Mouse (Mus musculus) heart, embryonic 12.5 days (tissue): ENCODE results near the gene Irf2. TPM values are rescaled to one million over a fixed set of nuclear protein-coding genes. Genes with fewer than 3 reads are reported as not detected.

Experiments used
- ATAC-seq: fragments of 200-750 bp; cut with Nextera tagmentation; 2 replicates; pipeline ENCODE4 v1.8.0; 2017; ENCODE audit warnings: moderate TSS enrichment, moderate library complexity; ENCODE audit not compliant: insufficient number of reproducible peaks, low FRiP score
- H3K27ac ChIP-seq: fragments of 300-500 bp; sonication (generic); 2 replicates; pipeline ENCODE4 v1.5.1; 2016; ENCODE audit warnings: mild to moderate bottlenecking, moderate library complexity; ENCODE audit not compliant: poor library complexity, severe bottlenecking
- H3K27me3 ChIP-seq: fragments of 300-500 bp; sonication (generic); replicated peaks from 2 replicates; pipeline ENCODE4 v1.6.1; 2016; ENCODE audit warnings: mild to moderate bottlenecking, moderate library complexity
- H3K36me3 ChIP-seq: fragments of 300-500 bp; sonication (generic); 2 replicates; pipeline ENCODE4 v1.6.1; 2016; ENCODE audit warnings: mild to moderate bottlenecking, moderate library complexity
- H3K4me1 ChIP-seq: fragments of 300-500 bp; sonication (generic); replicated peaks from 2 replicates; pipeline ENCODE4 v1.6.1; 2016; ENCODE audit warnings: mild to moderate bottlenecking
- H3K4me2 ChIP-seq: fragments of 300-500 bp; sonication (generic); 2 replicates; pipeline ENCODE4 v1.6.1; 2016; ENCODE audit warnings: mild to moderate bottlenecking, moderate library complexity
- H3K4me3 ChIP-seq: fragments of 300-500 bp; sonication (generic); 2 replicates; pipeline ENCODE4 v1.5.1; 2016; ENCODE audit warnings: mild to moderate bottlenecking
- H3K9ac ChIP-seq: fragments of 300-500 bp; sonication (generic); 2 replicates; pipeline ENCODE4 v1.6.1; 2016; ENCODE audit warnings: mild to moderate bottlenecking, moderate library complexity
- H3K9me3 ChIP-seq: fragments of 300-500 bp; sonication (generic); replicated peaks from 2 replicates; pipeline ENCODE4 v1.6.1; 2016; ENCODE audit warnings: mild to moderate bottlenecking, moderate library complexity
- WGBS: fragments of 180-500 bp; shearing (Covaris S2); methylation state at CpG from one replicate; pipeline ENCODE4 v1.1.7; 2016; 5-methylcytosine and 5-hydroxymethylcytosine counted together
- polyA plus RNA-seq: library from polyadenylated mRNA; unstranded; fragments of >200 nt; fragmentation: Nextera tagmentation; extraction: Ambion mirVana; gene quantifications from 2 replicates; pipeline ENCODE4 v1.2.1, GENCODE M21; 2016

Irf2 gene
- polyA plus RNA-seq, 1 experiment from 2014 or later, result 12.5 TPM

DNA sequence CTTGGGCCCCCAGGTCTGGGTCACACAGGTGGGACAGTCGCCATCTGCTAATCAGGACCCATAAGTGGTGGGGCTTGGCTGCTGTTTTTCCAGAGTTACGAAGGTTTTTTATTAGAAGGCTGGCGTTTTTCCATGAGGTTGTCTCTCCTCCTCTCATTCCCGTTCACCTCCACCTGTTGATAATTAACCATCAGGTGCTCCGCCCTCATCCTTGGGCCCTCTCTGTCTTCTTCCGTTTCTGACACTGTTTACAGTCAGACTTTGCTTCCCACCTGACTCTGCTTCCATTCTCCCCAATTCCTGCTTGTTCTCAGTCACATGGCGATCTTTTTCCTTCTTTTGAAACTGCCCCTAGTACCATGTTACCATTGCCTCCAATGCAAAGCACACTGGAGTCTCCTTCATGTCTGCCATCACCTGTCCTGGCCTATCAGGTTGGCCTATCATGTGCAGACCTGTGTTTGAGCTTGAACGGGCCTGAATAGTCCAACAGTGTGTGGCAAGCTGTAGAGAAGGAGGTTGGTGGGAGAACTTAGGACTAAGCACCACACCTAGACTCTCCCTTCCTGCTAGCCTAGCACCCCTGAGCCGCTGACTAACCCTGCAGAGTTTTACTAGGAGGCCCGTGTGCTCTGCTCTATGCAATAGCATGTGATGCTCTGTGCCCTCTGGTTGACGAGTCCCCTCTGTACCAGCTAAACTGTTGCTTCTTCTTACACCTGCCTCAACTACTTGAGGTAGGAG lies 90.8 kb downstream of the Irf2 start:
- 85% methylated on average over 11 of the region's 11 CpGs for WGBS
- Histone ChIP-seq H3K4me1 (peaks cover 9% of the 10 kb centered on the region; the same call in 1 of the 2 replicates), H3K36me3 (peaks cover 5% of the 10 kb centered on the region; the same call in 1 of the 2 replicates), H3K4me3 (no peak overlapping the region), H3K9me3 (no peaks in the 10 kb centered on the region), H3K4me2 (no peak overlapping the region), H3K9ac (no peak overlapping the region), H3K27me3 (no peaks in the 10 kb centered on the region), H3K27ac (no peak overlapping the region)
- no peak for ATAC-seq

DNA sequence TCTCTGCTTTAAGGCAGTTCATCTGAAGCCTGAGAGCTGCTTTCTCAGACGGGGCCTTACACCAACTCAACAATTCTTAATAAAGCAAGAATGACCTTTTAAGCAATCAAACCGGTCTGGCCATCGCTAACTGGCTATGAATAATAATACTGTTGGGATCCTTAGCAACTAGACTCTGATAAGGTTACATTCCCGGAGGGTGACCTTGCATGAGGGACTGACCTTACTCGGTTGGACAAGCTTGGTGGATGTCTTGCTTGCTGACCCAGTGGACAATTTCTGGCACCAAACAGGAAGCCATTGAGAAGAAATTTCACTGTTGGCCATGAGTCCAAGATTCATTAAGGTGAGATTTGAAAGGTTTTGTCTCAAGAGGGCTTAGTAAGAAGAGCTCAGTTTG lies 92.4 kb downstream of the Irf2 start:
- ATAC-seq, result no peak
- WGBS, result 69% methylated on average over 5 of the region's 5 CpGs
- no peaks in the 10 kb centered on the region for H3K27me3 ChIP-seq
- H3K4me3 ChIP-seq, result no peak overlapping the region
- H3K9ac ChIP-seq, result no peak overlapping the region
- H3K27ac ChIP-seq, result no peak overlapping the region
- peaks cover 10% of the 10 kb centered on the region for H3K36me3 ChIP-seq
- H3K4me1 ChIP-seq, result peaks cover 9% of the 10 kb centered on the region; the same call in 1 of the 2 replicates
- no peaks in the 10 kb centered on the region for H3K9me3 ChIP-seq
- H3K4me2 ChIP-seq, result no peak overlapping the region

DNA sequence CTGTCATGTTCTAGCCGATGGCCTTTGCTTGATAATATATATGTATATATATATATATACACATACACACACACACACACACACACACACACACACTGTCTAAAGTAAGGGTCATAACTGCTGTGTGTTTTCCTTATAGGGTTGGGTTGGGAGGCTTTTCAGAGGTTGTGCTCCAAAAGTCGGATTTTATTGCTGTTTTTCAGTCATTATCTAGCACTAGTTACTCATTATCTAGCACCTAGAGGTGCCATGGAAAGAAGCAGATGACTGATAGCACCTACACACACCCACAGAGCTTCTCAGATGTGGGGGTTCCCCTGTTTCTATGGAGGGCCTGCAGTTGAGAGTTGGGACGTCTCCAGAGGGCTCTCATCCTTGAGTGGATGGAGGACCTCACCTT lies 92.9 kb downstream of the Irf2 start:
- no peak for ATAC-seq
- 72% methylated on average over 3 of the region's 3 CpGs for WGBS

DNA sequence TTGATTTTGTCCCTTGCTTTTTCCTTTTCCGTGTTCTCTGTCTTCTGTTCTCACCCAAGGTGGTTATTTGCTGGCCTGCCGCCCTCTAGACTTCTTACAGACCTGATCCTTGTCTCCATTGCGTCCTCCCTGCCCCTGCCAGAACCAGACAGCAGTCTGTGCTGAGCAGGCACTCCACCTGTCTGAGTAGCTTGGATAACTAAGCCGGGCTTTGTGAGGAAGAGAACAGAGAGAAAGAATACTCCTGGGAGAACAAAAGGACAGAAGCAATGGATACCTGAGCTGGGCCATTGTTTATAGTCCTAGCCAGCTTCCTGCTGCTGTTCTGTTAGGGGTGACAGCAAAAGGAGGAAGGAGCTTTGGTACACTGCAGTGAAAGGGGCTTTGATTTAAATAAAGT lies 94.2 kb downstream of the Irf2 start:
- H3K9ac ChIP-seq, result no peak overlapping the region
- H3K27ac ChIP-seq, result no peak overlapping the region
- H3K36me3 ChIP-seq, result peaks cover 20% of the 10 kb centered on the region
- no peaks in the 10 kb centered on the region for H3K9me3 ChIP-seq
- H3K27me3 ChIP-seq, result no peaks in the 10 kb centered on the region
- H3K4me1 ChIP-seq, result peaks cover 9% of the 10 kb centered on the region; the same call in 1 of the 2 replicates
- no peak overlapping the region for H3K4me2 ChIP-seq
- no peak overlapping the region for H3K4me3 ChIP-seq
- 72% methylated on average over 4 of the region's 4 CpGs for WGBS
- no peak for ATAC-seq

More for the DNA sequence above, 92.9 kb downstream of the Irf2 start:
- no peaks in the 10 kb centered on the region for H3K27me3 ChIP-seq
- H3K4me1 ChIP-seq, result peaks cover 9% of the 10 kb centered on the region; the same call in 1 of the 2 replicates
- no peak overlapping the region for H3K27ac ChIP-seq
- no peaks in the 10 kb centered on the region for H3K9me3 ChIP-seq
- no peak overlapping the region for H3K4me3 ChIP-seq
- no peak overlapping the region for H3K4me2 ChIP-seq
- H3K9ac ChIP-seq, result no peak overlapping the region
- peaks cover 10% of the 10 kb centered on the region for H3K36me3 ChIP-seq

DNA sequence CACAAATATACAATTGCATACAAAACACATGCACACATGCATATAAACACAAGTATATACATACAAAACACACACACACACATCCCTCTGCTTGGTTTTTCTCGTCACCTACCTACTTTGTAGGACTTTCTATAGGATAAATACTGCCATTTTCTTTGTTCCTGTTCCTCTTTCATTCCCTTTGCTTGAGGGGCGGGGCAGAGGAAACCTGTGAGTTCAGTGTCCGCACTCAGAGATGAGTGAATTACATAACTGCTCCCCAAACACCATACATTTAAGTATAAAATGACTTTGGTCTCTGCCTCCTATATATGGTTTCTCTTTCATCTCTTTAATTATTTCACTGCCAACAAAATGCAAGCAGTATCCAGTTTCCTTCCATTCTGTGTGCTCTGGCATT lies 94.9 kb downstream of the Irf2 start:
- no peak for ATAC-seq
- Histone ChIP-seq H3K4me1 (peaks cover 6% of the 10 kb centered on the region; the same call in 1 of the 2 replicates), H3K4me3 (no peak overlapping the region), H3K36me3 (peaks cover 27% of the 10 kb centered on the region), H3K4me2 (no peak overlapping the region), H3K27me3 (no peaks in the 10 kb centered on the region), H3K9me3 (no peaks in the 10 kb centered on the region), H3K27ac (no peak overlapping the region), H3K9ac (no peak overlapping the region)
- 89% methylated on average over 3 of the region's 3 CpGs for WGBS

DNA sequence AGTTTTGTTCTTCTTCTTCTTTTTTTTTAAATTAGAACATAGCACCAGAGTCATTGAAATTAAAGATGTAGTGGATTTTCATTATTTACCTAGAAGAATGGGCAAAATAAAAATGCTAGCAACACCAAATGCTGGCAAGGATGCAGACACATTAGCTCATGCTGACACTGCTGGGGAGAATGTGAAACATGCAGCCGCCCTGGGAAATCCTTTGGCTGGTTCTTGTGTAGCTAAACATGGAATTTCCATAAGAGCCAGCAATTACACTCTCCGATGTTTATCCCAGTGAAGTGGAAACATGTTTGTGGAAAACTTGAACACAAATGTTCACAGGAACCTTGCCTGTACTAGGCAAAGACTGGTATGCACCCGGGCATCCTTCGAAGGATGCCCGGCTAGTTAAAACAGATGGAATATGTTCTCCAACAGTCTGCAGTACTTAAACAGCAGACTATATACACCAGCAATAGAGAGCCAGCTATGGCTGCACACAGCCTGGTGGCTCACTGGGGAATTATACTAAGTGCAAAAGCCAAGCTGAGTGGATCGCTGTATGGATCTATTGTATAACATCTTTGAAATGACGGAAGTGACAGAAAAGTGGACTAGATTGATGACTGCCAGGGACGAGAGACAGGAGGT lies 96.6 kb downstream of the Irf2 start:
- no peak overlapping the region for H3K9ac ChIP-seq
- H3K27ac ChIP-seq, result no peak overlapping the region
- WGBS, result 88% methylated on average over 8 of the region's 8 CpGs
- H3K27me3 ChIP-seq, result no peaks in the 10 kb centered on the region
- ATAC-seq, result no peak
- peaks cover 6% of the 10 kb centered on the region; the same call in 1 of the 2 replicates for H3K4me1 ChIP-seq
- peaks cover 42% of the 10 kb centered on the region for H3K36me3 ChIP-seq
- H3K4me2 ChIP-seq, result no peak overlapping the region
- H3K9me3 ChIP-seq, result no peaks in the 10 kb centered on the region
- no peak overlapping the region for H3K4me3 ChIP-seq

DNA sequence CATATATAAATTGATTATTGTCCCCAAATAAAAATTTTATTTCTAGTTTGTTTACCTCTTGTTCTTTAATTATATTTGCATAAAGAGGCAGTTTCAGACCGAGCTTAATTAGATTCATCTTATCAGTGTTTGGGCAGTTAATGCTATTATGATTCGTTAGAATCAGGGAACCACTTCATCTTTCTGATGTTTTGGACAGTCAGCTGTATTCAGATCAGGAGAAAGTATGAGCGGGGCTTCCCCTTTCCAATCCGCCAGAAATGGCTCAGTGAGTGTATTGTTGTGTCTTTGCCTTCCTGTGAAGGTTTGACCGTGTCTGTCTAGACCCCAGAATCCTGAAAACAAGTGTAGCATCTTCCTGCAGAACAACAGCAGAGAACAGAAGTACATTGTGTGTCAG lies 97.4 kb downstream of the Irf2 start:
- no peak overlapping the region for H3K9ac ChIP-seq
- no peak overlapping the region for H3K27ac ChIP-seq
- H3K4me2 ChIP-seq, result no peak overlapping the region
- 85% methylated on average over 5 of the region's 5 CpGs for WGBS
- no peaks in the 10 kb centered on the region for H3K9me3 ChIP-seq
- ATAC-seq, result no peak
- H3K27me3 ChIP-seq, result no peaks in the 10 kb centered on the region
- H3K4me3 ChIP-seq, result no peak overlapping the region
- peaks cover 1% of the 10 kb centered on the region; the same call in 1 of the 2 replicates for H3K4me1 ChIP-seq
- H3K36me3 ChIP-seq, result peaks cover 48% of the 10 kb centered on the region

DNA sequence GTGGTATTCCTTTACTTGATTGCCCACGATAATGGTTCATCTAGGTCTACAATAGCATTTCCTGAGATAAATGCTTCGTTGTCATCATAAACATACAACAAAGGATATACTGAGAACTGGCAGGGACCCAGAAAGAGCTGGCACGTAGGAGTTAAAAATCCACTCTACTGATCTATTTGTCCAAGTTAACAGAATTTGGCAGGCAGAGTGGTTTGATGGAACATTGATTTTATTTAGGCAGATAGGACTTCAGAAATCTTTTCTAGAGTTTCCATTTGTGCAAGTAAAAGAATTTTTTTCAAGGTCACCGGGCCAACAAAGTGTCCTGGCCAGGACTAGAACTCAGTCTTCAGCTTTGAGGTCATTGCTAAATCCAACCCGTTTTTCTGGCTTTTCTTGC lies 98.5 kb downstream of the Irf2 start:
- H3K4me2 ChIP-seq, result no peak overlapping the region
- no peak for ATAC-seq
- H3K36me3 ChIP-seq, result peaks cover 48% of the 10 kb centered on the region
- 81% methylated on average over 5 of the region's 5 CpGs for WGBS
- H3K9ac ChIP-seq, result no peak overlapping the region
- peaks cover 7% of the 10 kb centered on the region; the same call in 1 of the 2 replicates for H3K4me1 ChIP-seq
- no peaks in the 10 kb centered on the region for H3K27me3 ChIP-seq
- H3K27ac ChIP-seq, result no peak overlapping the region
- no peak overlapping the region for H3K4me3 ChIP-seq
- H3K9me3 ChIP-seq, result no peaks in the 10 kb centered on the region

DNA sequence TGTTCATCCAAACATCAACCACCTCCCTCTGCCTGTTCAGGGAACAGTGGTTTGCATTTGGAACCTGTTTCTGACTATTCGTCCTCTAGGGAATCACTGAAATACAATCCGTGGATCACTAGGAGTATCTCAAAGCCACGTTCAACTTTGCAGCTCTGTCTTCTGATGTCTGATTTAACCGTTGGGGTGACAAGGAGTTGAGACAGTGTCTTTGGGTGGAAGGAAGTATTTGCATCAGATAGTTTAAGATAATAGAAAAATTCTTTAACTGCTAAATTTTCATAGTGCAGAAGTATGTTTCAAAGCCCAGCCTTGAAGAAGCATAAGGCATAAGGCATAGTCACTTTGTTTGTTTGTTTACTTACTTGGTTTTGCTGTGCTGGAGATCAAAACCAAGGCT lies 100.9 kb downstream of the Irf2 start:
- no peaks in the 10 kb centered on the region for H3K9me3 ChIP-seq
- 81% methylated on average over 4 of the region's 4 CpGs for WGBS

DNA sequence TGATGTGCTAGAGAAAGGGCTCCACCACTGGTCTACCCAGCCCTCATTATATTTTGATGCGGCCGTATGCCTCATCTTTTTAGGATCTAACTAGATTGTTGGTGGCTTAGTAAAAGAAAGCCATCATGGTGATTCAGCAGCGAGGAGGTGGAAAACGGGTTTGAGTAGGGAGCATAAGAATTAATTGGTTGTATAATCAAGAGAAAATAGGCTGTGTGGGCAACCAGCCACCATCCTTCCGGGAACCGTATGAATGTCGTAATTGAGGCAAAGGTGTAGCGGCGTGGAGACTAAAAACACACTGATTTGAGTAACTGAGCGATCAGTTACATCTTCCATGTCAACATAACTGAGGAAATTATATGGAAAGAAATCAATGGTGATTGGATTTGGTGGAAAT lies 101.3 kb downstream of the Irf2 start:
- Histone ChIP-seq H3K27me3 (no peaks in the 10 kb centered on the region), H3K4me1 (peaks cover 18% of the 10 kb centered on the region), H3K9me3 (no peaks in the 10 kb centered on the region), H3K4me3 (no peak overlapping the region), H3K27ac (no peak overlapping the region), H3K4me2 (no peak overlapping the region), H3K36me3 (peaks cover 46% of the 10 kb centered on the region), H3K9ac (no peak overlapping the region)
- WGBS, result 93% methylated on average over 10 of the region's 10 CpGs
- ATAC-seq, result no peak

More for the DNA sequence above, 100.9 kb downstream of the Irf2 start:
- Histone ChIP-seq H3K4me2 (no peak overlapping the region), H3K27me3 (no peaks in the 10 kb centered on the region), H3K4me3 (no peak overlapping the region), H3K36me3 (peaks cover 43% of the 10 kb centered on the region), H3K9ac (no peak overlapping the region), H3K4me1 (peaks cover 18% of the 10 kb centered on the region), H3K27ac (no peak overlapping the region)
- no peak for ATAC-seq

DNA sequence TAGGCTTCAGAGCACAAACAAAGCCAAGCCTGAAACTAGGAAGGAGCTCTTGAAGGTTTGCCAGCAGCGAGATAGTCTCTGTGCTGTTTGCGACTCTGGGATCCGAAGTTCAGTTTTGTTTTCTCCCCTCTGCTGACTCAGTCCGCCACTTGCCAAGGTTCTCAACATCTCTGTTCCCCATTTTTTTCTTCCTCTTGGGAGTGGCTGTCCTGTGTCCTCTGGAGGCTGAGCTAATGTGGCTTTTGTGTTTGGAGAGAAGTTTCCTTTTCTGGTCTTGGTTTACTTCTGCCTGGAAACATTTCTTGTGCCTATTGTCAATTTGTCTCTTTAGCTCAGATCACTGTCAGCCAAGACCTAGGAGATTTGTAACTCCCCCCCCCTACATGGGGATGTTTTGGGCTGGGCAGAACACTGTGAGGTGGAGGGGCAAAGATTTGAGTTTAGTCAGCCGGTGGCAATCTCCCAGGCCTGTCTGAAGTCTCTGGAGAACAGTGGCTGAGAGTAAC lies 103.2 kb downstream of the Irf2 start:
- H3K36me3 ChIP-seq, result peaks cover 55% of the 10 kb centered on the region
- no peak for ATAC-seq
- no peak overlapping the region for H3K9ac ChIP-seq
- H3K4me2 ChIP-seq, result no peak overlapping the region
- H3K27me3 ChIP-seq, result no peaks in the 10 kb centered on the region
- peaks cover 18% of the 10 kb centered on the region for H3K4me1 ChIP-seq
- H3K27ac ChIP-seq, result peak overlapping the region; percentile 60
- H3K9me3 ChIP-seq, result no peaks in the 10 kb centered on the region
- H3K4me3 ChIP-seq, result no peak overlapping the region
- WGBS, result 48% methylated on average over 5 of the region's 5 CpGs
